Mouse (Mus musculus): ENCODE data around the gene Bcar1.

Bcar1 gene

GRCm38 (mm10) chr8:111712588-111712987, 31.0 kb downstream of the Bcar1 start:
- DNase-seq = no peak

GRCm38 (mm10) chr8:111712135-111712534, 31.5 kb downstream of the Bcar1 start:
- no peak for DNase-seq

DNA sequence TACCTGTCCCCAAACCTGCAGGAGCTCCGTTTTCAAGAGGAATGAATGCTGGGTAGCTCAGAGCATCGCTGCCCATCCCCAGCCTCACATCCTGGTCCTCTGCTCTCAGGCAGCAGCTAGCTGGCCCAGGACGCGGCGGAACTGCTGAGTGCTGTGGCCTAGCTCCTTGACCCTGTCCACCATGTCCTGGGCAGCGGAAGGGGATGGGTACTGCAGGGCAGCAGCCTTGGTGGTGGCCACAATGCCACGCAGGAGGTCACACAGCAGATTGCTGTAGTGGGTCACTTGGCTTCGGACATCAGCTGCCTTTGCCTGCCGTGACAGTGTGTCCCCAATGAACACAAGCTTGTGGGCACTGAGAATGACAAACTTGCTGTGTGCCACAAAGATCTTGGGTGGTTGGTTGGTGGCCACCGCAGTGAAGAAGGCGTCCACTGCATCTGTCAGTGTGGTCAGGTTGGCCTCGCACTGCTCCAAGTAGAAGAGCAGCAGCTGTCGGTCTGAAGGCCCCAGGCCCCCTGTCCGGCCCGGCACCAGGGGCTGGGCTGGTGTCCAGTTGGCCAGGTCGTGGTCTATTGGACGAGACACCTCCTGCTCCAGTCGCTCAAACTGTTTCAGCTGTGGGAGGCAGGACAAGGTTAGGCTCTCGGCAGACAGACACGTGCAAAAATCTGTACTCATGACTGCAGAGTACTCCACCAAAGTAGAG, 32.7 kb downstream of the Bcar1 start:
- DNase-seq = no peak

DNA sequence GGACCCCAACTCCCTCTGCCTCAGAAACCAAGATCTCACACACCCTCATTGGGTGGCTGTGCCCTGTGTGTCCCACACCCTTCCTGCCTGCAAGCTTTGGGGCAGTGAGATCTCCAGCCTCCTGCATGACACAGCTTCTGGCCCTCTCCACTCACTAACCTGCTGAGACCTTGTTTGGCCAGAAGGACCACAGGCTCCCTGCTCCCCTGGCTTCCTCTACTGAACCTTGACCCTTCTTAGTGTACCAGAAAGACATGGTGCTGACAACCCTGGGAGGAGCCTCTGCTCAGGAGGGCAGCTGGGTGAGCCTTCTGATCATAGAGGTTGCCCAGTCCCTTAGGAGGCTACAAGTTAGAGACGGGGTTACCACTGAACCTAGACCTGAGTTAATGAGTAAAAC, 34.4 kb downstream of the Bcar1 start:
- DNase-seq = no peak

- no peak for DNase-seq
Measured at GRCm38 (mm10) chr8:111708265-111708664, 35.3 kb downstream of the Bcar1 start.

DNA sequence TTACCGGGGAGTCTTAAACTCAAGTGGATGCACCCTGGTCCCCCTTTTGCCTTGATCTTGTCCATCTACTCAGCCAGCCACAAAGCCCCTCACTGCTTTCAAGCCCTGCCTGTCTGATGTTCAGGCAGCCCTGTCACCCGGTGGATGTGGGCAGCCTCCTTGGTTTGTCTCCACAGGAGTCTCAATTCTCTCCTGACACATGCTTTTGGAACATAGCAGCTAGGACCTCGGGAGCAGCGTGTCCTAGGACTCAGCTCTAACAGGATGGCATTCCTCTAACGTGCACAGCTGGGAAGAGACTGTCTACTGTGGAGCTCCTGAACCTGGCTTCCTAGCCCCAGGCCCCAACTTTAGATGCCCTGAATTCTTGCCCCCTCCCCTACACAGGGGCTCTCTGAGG, 37.9 kb downstream of the Bcar1 start:
- DNase-seq = no peak

- DNase-seq = no peak
Measured at GRCm38 (mm10) chr8:111705222-111705621, 38.4 kb downstream of the Bcar1 start.

- no peak for DNase-seq
Measured at GRCm38 (mm10) chr8:111704585-111704984, 39.0 kb downstream of the Bcar1 start.

DNA sequence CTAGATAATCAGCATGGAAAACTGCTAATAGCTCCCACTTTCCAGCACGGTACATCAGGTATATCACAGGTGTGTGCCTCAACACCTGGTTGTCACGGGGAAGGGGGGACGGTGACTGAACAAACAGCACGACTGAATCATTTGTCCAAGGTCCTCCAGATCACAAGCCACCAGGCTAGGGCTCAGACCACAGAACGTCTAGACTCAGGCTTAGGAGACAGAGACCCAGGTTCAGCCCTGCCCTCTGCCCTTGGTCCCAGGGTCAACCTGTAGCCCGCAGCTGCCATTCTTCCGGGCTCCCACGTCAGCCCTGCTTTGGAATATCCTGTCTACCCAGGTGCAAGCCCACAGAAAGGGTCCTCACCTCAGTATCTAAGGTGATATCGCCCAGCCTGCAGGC, 42.2 kb downstream of the Bcar1 start:
- DNase-seq = no peak

DNA sequence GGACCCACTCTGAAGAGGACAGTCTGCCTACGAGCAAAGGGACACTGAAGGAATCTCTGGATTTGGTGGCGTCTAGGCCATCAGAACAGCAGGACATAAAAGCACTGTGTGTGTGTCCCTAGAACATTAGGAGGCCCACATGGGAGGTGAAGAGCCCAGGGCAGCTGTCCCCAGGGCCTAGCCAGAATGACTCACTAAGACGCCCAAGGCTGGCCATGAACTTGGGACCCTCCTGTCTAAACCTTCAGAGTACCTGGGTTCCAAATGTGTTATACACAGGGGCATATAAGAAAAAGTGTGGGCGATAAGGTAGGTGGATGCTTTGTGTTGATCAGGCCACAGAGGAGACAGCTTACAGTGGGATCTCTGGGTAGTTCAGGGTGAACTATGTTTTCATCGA, 42.9 kb downstream of the Bcar1 start:
- no peak for DNase-seq

GRCm38 (mm10) chr8:111700201-111700600, 43.4 kb downstream of the Bcar1 start:
- no peak for DNase-seq

DNA sequence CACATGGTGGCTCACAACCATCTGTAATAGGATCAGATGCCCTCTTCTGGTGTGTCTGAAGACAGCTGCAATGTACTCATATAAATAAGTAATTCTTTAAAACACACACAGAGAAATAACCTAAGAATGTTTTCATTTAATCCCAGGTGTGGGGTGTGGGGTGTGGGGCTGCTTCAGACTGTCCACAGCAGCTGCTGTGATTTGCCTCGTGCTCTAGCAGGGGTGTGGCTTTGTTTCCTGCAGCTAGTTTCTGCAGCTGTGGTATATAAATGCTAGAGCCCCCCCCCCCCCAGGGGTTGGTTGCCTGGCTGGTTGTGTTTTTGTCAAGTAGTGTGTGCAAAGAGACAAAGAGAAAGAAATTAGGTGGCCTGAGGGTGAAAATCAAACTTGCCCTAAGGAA, 44.6 kb downstream of the Bcar1 start:
- DNase-seq = no peak

DNA sequence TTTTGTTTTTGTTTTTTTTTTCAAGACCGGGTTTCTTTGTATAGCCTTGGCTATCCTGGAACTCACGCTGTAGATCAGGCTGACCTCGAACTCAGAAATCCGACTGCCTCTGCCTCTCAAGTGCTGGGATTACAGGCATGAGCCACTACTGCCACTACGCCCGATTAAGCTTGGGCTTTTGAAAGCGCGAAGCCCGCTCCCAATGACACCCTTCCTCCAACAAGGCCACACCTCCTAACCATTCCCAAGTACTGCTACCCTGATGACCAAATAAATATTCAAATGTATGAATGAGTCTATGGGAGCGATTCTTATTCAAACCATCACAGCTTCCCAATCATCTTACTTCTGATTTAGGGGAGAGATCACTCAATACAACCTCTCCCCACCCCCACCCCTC, 46.0 kb downstream of the Bcar1 start:
- no peak for DNase-seq

DNA sequence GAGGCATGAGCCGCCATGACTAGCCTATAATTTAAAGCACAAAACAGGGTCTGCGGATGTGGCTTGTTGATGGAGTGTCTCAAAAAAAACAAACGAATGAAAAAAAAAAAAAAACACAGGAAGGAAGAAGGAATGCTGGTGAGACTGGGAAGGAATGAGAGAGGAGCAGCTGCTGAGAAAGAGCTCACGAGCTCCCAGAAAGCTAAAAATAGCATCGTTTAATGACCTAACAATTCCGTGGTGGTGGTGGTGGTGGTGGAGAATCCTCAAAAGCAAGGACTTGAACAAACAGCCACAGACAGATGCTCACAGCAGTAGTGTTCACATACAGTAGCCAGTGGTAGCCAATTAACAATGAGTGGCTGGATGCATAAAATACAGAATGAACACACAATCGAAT, 48.2 kb downstream of the Bcar1 start:
- DNase-seq = no peak

- no peak for DNase-seq
Measured at GRCm38 (mm10) chr8:111693261-111693741, 50.3 kb downstream of the Bcar1 start.

GRCm38 (mm10) chr8:111690960-111691445, 52.6 kb downstream of the Bcar1 start, which contains the start of gene Ctrb1:
TSS of gene Ctrb1 (minus strand) at chr8:111691010.
- DNase-seq = no peak

DNA sequence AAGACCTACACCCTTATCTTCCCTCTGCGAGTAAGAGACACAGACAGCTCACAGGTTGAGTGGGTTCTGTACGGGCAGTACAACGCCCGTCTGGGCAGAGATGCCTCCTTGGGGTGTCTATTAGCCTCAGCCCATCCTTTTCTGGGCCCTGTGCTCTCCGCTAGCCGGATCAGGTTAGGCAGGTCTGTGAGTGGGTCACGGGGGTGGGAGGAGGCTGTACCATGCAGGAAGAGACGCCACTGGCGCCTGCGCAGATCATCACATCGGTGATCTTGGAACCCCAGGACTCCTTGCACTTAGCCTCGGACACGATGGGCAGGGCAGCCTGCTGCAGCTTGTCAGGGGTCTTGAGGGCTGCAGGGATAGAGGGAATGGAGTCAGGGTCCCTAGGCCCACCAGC, 56.7 kb downstream of the Bcar1 start:
- no peak for DNase-seq

DNA sequence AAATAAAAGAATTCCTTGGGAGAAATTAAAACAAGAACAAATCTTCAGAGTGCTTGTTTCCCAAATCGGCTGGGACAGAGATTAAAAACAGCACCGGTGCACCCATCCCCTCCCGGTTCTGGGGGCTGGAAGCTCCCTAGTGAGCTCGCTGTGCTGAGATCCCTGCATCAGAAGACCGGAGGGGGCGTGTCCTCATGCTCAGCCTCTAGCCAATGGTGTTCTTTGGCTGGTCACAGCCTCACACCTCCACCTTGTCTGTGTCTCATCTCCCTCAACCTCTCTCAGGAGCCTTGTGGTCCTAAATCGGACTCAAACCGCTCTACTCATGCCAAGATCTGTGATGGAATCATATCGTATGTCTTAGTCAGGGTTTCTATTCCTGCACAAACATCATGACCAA, 61.1 kb downstream of the Bcar1 start:
- no peak for DNase-seq

GRCm38 (mm10) chr8:111681153-111681552, 62.5 kb downstream of the Bcar1 start:
- no peak for DNase-seq

DNA sequence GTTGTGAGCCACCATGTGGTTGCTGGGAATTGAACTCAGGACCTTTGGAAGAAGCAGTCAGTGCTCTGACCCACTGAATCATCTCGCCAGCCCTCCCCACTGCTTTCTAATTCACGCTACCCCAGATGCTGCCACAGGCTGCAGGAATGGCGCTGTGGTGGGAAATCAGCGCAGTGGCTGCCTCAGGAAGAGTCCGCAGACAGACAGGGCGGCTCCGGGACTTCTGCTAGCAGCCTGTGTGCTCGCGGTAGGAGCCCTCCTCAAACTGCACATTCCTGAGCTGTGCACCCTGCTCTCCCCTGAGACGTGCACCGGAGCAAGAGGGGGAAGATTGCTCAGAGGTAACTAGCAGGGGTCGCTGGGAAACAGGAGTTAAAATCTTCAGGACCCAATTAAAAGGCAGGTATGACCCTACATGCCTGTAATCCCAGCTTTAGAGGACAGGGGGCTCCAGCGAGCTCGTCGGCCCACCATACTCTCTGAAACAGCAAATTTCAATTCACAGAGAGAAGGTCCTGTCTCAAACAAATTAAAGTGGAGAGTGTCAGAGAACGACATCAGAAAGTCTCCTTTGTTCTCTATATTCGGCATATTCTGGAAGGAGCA, 63.1 kb downstream of the Bcar1 start:
- DNase-seq = no peak

- no peak for DNase-seq
Measured at GRCm38 (mm10) chr8:111678848-111679247, 64.8 kb downstream of the Bcar1 start.

DNA sequence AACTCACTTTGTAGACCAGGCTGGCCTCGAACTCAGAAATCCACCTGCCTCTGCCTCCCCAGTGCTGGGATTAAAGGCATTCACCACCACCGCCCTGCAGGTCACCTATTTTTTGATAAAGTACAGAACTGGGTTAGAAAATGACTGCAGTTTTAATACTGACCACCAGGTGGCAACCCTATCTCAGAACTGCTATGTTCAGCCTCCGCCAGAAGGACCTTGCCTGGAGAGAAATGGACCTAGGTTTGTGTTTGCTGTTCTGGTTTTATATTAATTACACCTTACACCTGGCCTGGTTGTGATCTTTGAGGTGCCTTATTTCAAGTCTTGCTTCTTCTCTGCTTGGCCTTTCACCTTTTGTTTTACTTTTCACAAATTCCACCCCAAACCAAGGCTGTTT, 65.5 kb downstream of the Bcar1 start:
- DNase-seq = peak in 1 of 2 experiments; percentile 13

GRCm38 (mm10) chr8:111676237-111676636, 67.4 kb downstream of the Bcar1 start:
- DNase-seq = peak in 1 of 2 experiments; percentile 13

DNA sequence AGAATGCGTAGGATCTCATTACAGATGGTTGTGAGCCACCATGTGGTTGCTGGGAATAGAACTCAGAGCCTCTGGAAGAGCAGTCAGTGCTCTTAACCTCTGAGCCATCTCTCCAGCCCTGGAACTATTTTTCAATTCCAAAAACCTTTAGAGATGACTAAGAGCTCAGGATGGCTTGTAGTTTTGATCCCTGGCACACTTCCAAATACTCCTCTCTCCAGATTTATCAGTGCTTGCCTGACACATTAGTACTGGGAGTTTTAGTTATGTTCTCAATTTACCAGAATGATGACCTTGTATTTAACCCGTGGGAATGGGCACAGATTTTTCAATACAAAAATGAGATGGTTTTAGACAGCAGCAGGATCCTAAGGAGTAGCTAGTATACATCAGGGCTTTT, 76.9 kb downstream of the Bcar1 start:
- no peak for DNase-seq
